22 mouse cellular contexts compared by ENCODE assay signal in the genomic region with DNA sequence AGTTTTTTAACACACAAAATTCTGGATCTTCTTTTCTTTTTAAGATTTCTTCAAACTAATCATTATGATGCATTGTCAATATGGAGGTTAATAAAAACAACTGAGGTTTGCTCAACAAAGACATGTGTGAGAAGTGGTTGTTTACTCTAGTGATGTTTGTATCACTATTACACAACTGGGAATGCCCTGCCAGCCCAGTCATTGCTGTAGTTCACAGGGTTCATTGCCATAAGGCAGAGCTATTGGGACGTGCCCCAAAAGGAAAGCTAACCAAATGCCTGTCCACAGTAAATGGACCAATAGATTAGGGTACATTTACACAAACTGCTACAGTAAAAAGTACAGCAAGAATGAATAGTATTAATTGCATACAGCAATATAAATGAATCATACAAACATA.
"Had no signal": no experiment of that assay in that cellular context is flagged by ENCODE, and none has a peak within 500 bp of the region (broad histone marks: within the 10 kb centered on the region; RNA-seq: fewer than 3 reads in every experiment).

No protein-coding gene starts in this region.

- ATAC-seq: liver, postnatal 0 days; lung, postnatal 0 days; midbrain, embryonic 16.5 days had no signal

- H3K9ac ChIP-seq: liver, postnatal 0 days; lung, embryonic 15.5 days; midbrain, embryonic 12.5 days; neural tube, embryonic 13.5 days; neural tube, embryonic 15.5 days had no signal

- H3K27me3 ChIP-seq: lung, embryonic 15.5 days; megakaryocyte, embryonic 14.5 days; midbrain, embryonic 12.5 days; neural tube, embryonic 13.5 days; neural tube, embryonic 15.5 days had no signal

- H3K27ac ChIP-seq: lung, embryonic 15.5 days; macrophage; midbrain, embryonic 12.5 days; neural tube, embryonic 13.5 days; neural tube, embryonic 15.5 days had no signal

- H3K9me3 ChIP-seq: lung, embryonic 15.5 days; megakaryocyte, embryonic 14.5 days; midbrain, embryonic 12.5 days; neural tube, embryonic 13.5 days; neural tube, embryonic 15.5 days had no signal

- H3K4me2 ChIP-seq: lung, embryonic 15.5 days; midbrain, embryonic 12.5 days; neural tube, embryonic 13.5 days; neural tube, embryonic 15.5 days had no signal

- H3K4me3 ChIP-seq: lung, embryonic 15.5 days; megakaryocyte, embryonic 14.5 days; midbrain, embryonic 12.5 days; myocyte; neural tube, embryonic 13.5 days; neural tube, embryonic 15.5 days had no signal

- H3K36me3 ChIP-seq: lung, embryonic 15.5 days; midbrain, embryonic 12.5 days; neural tube, embryonic 13.5 days; neural tube, embryonic 15.5 days had no signal

- DNase-seq: liver, postnatal 0 days; lung, adult 2 months; lung, postnatal 14 days; lung, postnatal 36 days; midbrain, embryonic 14.5 days; retina, postnatal 1 day; right cerebral cortex, adult 18-20 months; right cerebral cortex, postnatal 25 days; right cerebral cortex, postnatal 4 days; spleen, adult 18-20 months; thymus, adult 18-20 months; thymus, postnatal 14 days; thymus, postnatal 36 days had no signal

- H3K4me1 ChIP-seq: lung, embryonic 15.5 days; megakaryocyte, embryonic 14.5 days; midbrain, embryonic 12.5 days; neural tube, embryonic 13.5 days; neural tube, embryonic 15.5 days had no signal
